In genomic region chr1:132525832-132526231, GRCm38 (mm10) we compare ENCODE assay signal across 8 mouse cellular contexts. TPM values are rescaled to one million over a fixed set of nuclear protein-coding genes. Genes with fewer than 3 reads are reported as not detected.
DNase-seq lines count a peak whose midpoint lies in the region; ATAC-seq and TF ChIP-seq lines count a peak whose summit lies in the region.
"Had no signal": no experiment of that assay in that cellular context is flagged by ENCODE, and none has a peak within 500 bp of the region (broad histone marks: within the 10 kb centered on the region; RNA-seq: fewer than 3 reads in every experiment).

No protein-coding gene starts in this region.

- peak; percentile 84 for TF ChIP-seq CTCF in G1E (IDR thresholded peaks at IDR 0.05; ENCODE audit: low read depth, low read length)

- H3K9me3 ChIP-seq in G1E (replicated peaks): no peaks in the 10 kb centered on the region

- no peaks in the 10 kb centered on the region for H3K36me3 ChIP-seq in G1E (replicated peaks)

- no peak; the same call in 1 of the 2 replicates for ATAC-seq in G1E (ENCODE audit: extremely low read depth, insufficient number of reproducible peaks, low FRiP score, poor library complexity, severe bottlenecking)
- peak; percentile 73 for ATAC-seq in megakaryocyte progenitor cell, adult 5-6 weeks (replicated peaks; ENCODE audit: poor library complexity)

- peak; percentile 52 for DNase-seq in G1E (ENCODE audit: low spot score)
- DNase-seq in adrenal gland, adult 8-10 months: peak; percentile 27
- DNase-seq in embryo, embryonic 11 days: peak; percentile 83
- peak; percentile 81 for DNase-seq in heart, postnatal 4 days
- peak; percentile 77 for DNase-seq in layer of hippocampus, adult 9-11 months
- peak; percentile 86 for DNase-seq in right cerebral cortex, adult 18-20 months

- no peak overlapping the region for H3K4me3 ChIP-seq in G1E (ENCODE audit: low read depth, low read length)

- peaks cover 60% of the 10 kb centered on the region for H3K27me3 ChIP-seq in G1E (ENCODE audit: insufficient read depth, low read length)

- H3K4me1 ChIP-seq in G1E (ENCODE audit: insufficient read depth, low read depth, low read length): peaks cover 8% of the 10 kb centered on the region

RNA-seq across cellular contexts. Expression of gene Cntn2, which starts 17.2 kb away (rescaled TPM):
- total RNA-seq in G1E (2014; fragmentation: Nextera tagmentation): not detected in 2 replicates
- total RNA-seq in G1E (2017): 0.06 and 0.33 TPM in 2 replicates
- polyA plus RNA-seq in G1E (2012): not detected in 2 replicates
- under 1 TPM; 0.10 to 0.34 (median 0.18) TPM for total RNA-seq in adrenal gland, adult 8-10 months (2022)
- total RNA-seq in heart, postnatal 4 days (2021): 1 to 10 TPM; 2.1 to 3.0 TPM
- total RNA-seq in megakaryocyte progenitor cell, adult 5-6 weeks (2015): not detected in 2 replicates
- not detected in 2 replicates for total RNA-seq in megakaryocyte progenitor cell, adult 5-6 weeks (2017)
- polyA plus RNA-seq: macrophage had no signal

RNA-seq across cellular contexts. Expression of gene Tmem81, which starts 19.8 kb away (rescaled TPM):
- total RNA-seq in G1E (2014; fragmentation: Nextera tagmentation) (13.1 and 16.4 TPM in 2 replicates), G1E (2017) (8.9 and 9.9 TPM in 2 replicates)
- 0.70 and 0.95 TPM in 2 replicates for polyA plus RNA-seq in G1E (2012)
- 1 to 10 TPM; 4.2 to 9.0 (median 7.1) TPM for total RNA-seq in adrenal gland, adult 8-10 months (2022)
- 1 to 10 TPM; 1.9 to 2.0 TPM for total RNA-seq in heart, postnatal 4 days (2021)
- total RNA-seq in megakaryocyte progenitor cell, adult 5-6 weeks (2015): 3.0 and 4.7 TPM in 2 replicates
- total RNA-seq in megakaryocyte progenitor cell, adult 5-6 weeks (2017): 4.3 and 4.9 TPM in 2 replicates

RNA-seq across cellular contexts. Expression of gene Rbbp5, which starts 48.7 kb away (rescaled TPM):
- total RNA-seq in G1E (2014; fragmentation: Nextera tagmentation) (134 and 147 TPM in 2 replicates), G1E (2017) (89.9 and 93.4 TPM in 2 replicates)
- 9.8 and 10.8 TPM in 2 replicates for polyA plus RNA-seq in G1E (2012)
- total RNA-seq in adrenal gland, adult 8-10 months (2022): 10 to 100 TPM; 32.1 to 49.6 (median 44.7) TPM
- 10 to 100 TPM; 20.5 to 22.0 TPM for total RNA-seq in heart, postnatal 4 days (2021)
- total RNA-seq in megakaryocyte progenitor cell, adult 5-6 weeks (2015): 47.7 and 50.0 TPM in 2 replicates
- total RNA-seq in megakaryocyte progenitor cell, adult 5-6 weeks (2017): 51.8 and 72.9 TPM in 2 replicates

Comparison
In these comparisons a context has a peak if more than half of its experiments do, and no peak if none do; other contexts are left out.
1. DNase-seq: peak in every context shown above with its lines; median percentile 86 in right cerebral cortex, adult 18-20 months; 83 in embryo, embryonic 11 days; 81 in heart, postnatal 4 days; 77 in layer of hippocampus, adult 9-11 months; 52 in G1E; 27 in adrenal gland, adult 8-10 months.